In the genomic region with DNA sequence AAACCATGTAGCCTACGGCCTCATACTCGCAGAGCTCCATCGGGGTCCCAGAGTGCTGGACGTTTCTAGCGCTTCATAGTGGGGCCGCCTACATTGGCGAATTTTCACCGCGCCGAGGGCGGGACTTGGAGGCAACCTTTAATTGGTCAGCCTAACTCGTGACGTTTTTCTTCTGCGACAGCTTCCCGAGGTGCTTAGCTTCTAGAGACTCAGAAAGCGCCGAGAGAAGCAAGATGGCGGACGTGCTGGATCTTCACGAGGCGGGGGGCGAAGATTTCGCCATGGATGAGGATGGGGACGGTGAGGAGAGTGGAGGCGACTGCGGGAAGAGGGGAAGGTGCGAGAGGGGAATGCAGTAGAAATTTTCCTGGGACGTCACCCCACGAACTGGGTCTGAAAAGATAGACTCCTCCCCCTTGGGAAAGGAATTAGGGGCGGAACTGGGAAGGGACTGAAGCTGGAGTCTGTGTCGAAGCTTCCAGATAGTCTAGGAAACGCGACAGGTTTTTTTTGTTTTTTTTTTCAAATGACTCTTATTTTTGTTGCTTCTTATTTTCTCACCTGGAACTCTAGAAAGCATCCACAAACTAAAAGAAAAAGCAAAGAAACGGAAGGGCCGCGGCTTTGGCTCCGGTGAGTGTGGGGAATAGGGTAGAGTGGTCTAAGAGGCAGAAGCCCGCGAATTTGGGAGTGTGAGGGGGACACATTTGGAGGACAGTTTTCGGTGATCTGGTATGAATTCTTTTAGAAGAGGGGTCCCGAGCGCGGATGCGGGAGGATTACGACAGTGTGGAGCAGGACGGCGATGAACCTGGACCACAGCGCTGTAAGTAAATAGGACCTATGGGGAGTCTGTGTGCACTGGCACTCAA, we compare ENCODE assay signal across 1 mouse cellular context.
TF ChIP-seq lines count a peak whose summit lies in the region.

A gene (plus strand): TSS at position 205 of the 872 bp plus-strand sequence.

TF ChIP-seq in MEL, 35 proteins besides CTCF, POLR2A, EP300 and RAD21 (continued from another document):
- TF ChIP-seq E2F4 (IDR thresholded peaks at IDR 0.05; ENCODE audit: borderline replicate concordance, low read depth, low read length) (peak; percentile 85; the same call in 1 of the 2 replicates), ZKSCAN1 (IDR thresholded peaks at IDR 0.05; ENCODE audit: low read depth, low read length) (no peak), TAL1 (IDR thresholded peaks at IDR 0.05; ENCODE audit: low read length) (no peak), ELF1 (IDR thresholded peaks at IDR 0.05; ENCODE audit: low read depth, low read length) (peak; percentile 76), POLR2AphosphoS2 (IDR thresholded peaks at IDR 0.05; ENCODE audit: low read length) (peak; percentile 100), GABPA (IDR thresholded peaks at IDR 0.05; ENCODE audit: low read depth, low read length) (peak; percentile 53; the same call in 1 of the 2 replicates), USF1 (IDR thresholded peaks at IDR 0.05; ENCODE audit: low read depth, low read length) (peak; percentile 43; the same call in 1 of the 2 replicates)
